Mouse (Mus musculus) midbrain, embryonic 12.5 days (tissue): Measurements from ENCODE around the gene C2cd5. TPM values are rescaled to one million over a fixed set of nuclear protein-coding genes. Genes with fewer than 3 reads are reported as not detected.
A peak's percentile ranks its signal among the peaks of the same experiment; 100 is the strongest.

Source experiments
- ATAC-seq: fragments of 200-750 bp; cut with Nextera tagmentation; 2 replicates; pipeline ENCODE4 v1.8.0; 2017; ENCODE audit warnings: low read depth, moderate TSS enrichment, moderate library complexity; ENCODE audit not compliant: low FRiP score
- H3K27ac ChIP-seq: fragments of 300-500 bp; sonication (generic); replicated peaks from 2 replicates; pipeline ENCODE4 v1.5.1; 2016; ENCODE audit warnings: mild to moderate bottlenecking
- H3K27me3 ChIP-seq: fragments of 300-500 bp; sonication (generic); 2 replicates; pipeline ENCODE4 v1.6.1; 2016; ENCODE audit warnings: mild to moderate bottlenecking
- H3K36me3 ChIP-seq: fragments of 300-500 bp; sonication (generic); 2 replicates; pipeline ENCODE4 v1.6.1; 2016
- H3K4me1 ChIP-seq: fragments of 300-500 bp; sonication (generic); 2 replicates; pipeline ENCODE4 v1.6.1; 2016
- H3K4me2 ChIP-seq: fragments of 300-500 bp; sonication (generic); replicated peaks from 2 replicates; pipeline ENCODE4 v1.6.1; 2016; ENCODE audit warnings: mild to moderate bottlenecking, moderate library complexity
- H3K4me3 ChIP-seq: fragments of 300-500 bp; sonication (generic); 2 replicates; pipeline ENCODE4 v1.5.1; 2016; ENCODE audit warnings: mild to moderate bottlenecking
- H3K9ac ChIP-seq: fragments of 300-500 bp; sonication (generic); replicated peaks from 2 replicates; pipeline ENCODE4 v1.6.1; 2016; ENCODE audit warnings: mild to moderate bottlenecking, moderate library complexity
- H3K9me3 ChIP-seq: fragments of 300-500 bp; sonication (generic); 2 replicates; pipeline ENCODE4 v1.6.1; 2016; ENCODE audit warnings: mild to moderate bottlenecking
- WGBS: fragments of 180-500 bp; shearing (Covaris S2); methylation state at CpG from one replicate; pipeline ENCODE4 v1.1.7; 2016; 5-methylcytosine and 5-hydroxymethylcytosine counted together
- polyA plus RNA-seq: library from polyadenylated mRNA; unstranded; fragments of >200 nt; fragmentation: Nextera tagmentation; extraction: Ambion mirVana; gene quantifications from 2 replicates; pipeline ENCODE4 v1.2.1, GENCODE M21; 2016

C2cd5 gene
- polyA plus RNA-seq, 1 experiment from 2014 or later: 46.7 TPM

DNA sequence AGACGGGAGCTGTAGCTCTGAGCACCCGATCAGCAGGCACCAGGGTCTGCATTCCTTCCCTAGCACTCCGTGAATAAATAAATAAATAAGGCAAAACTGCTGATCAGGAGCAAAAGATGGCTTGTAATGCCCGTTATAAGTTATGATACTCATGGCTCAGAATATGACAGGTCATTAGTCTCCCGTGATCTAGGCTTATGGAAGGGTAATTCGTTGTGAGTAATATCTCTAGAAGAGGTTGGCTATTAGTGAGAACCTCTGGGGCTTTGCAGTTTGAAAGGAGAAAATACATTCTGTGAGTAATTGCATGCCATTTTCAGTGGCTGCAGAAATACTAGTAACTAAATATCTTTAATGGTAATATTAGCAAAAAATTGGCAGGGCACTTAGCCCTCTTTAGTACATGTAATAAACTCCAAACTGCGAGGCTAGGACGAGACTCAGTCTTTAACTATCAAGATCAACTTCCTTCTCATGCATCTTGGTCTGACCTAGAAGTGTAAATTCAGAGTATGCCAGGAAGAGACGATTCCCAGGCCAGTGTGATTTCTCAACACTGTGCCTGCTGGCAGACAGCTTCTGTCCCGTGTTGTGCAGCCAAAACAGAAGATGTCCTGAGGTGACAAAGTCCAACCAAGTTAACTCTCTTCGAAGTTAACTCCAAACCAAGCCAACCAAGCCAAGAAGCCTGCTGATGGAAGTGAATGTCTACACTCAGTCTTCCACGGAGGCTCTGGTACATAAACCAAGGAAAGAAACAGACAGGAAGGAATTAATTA is 101.5 kb downstream of the C2cd5 start:
- WGBS: 80% methylated on average over 12 of the region's 12 CpGs
- H3K9ac ChIP-seq: no peak overlapping the region
- H3K27ac ChIP-seq: no peak overlapping the region
- H3K4me1 ChIP-seq: peaks cover 9% of the 10 kb centered on the region
- no peak overlapping the region for H3K4me2 ChIP-seq
- no peaks in the 10 kb centered on the region for H3K27me3 ChIP-seq
- no peak for ATAC-seq
- no peaks in the 10 kb centered on the region for H3K36me3 ChIP-seq
- H3K9me3 ChIP-seq: no peaks in the 10 kb centered on the region
- no peak overlapping the region for H3K4me3 ChIP-seq

GRCm38 (mm10) chr6:142996887-142997286 is 103.1 kb downstream of the C2cd5 start:
- Histone ChIP-seq H3K4me1 (peaks cover 13% of the 10 kb centered on the region), H3K4me3 (no peak overlapping the region), H3K4me2 (no peak overlapping the region), H3K36me3 (no peaks in the 10 kb centered on the region), H3K9ac (no peak overlapping the region), H3K9me3 (no peaks in the 10 kb centered on the region), H3K27me3 (no peaks in the 10 kb centered on the region), H3K27ac (no peak overlapping the region)
- ATAC-seq: no peak
- 75% methylated on average over 3 of the region's 3 CpGs for WGBS

DNA sequence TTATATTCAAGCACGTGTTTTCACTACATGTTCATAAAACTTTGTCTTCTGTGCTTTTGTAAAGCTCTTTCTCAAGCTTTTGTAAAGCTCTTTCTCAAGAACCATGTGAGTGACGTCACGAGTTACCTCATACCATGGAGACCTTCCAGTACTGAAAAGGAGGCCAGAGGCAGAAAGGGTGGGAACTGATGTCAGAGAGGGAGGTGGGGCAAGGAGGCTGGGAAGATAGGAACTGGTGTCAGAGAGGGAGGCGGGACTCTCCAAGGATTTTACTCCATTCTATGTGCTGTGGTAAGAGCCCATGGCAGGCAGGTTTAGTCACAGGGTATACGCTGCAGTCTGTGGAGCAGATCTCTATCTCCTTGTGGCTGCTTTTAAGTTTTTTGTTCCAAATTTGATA is 104.4 kb downstream of the C2cd5 start:
- H3K36me3 ChIP-seq: no peaks in the 10 kb centered on the region
- H3K4me3 ChIP-seq: no peak overlapping the region
- H3K9ac ChIP-seq: no peak overlapping the region
- ATAC-seq: no peak
- no peaks in the 10 kb centered on the region for H3K9me3 ChIP-seq
- H3K4me1 ChIP-seq: peaks cover 13% of the 10 kb centered on the region
- no peak overlapping the region for H3K27ac ChIP-seq
- WGBS: 70% methylated on average over 5 of the region's 5 CpGs
- no peaks in the 10 kb centered on the region for H3K27me3 ChIP-seq
- no peak overlapping the region for H3K4me2 ChIP-seq

- no peak overlapping the region for H3K4me3 ChIP-seq
- H3K27ac ChIP-seq: no peak overlapping the region
- no peaks in the 10 kb centered on the region for H3K36me3 ChIP-seq
- no peaks in the 10 kb centered on the region for H3K9me3 ChIP-seq
- H3K27me3 ChIP-seq: no peaks in the 10 kb centered on the region
- no peak for ATAC-seq
- H3K4me1 ChIP-seq: peaks cover 13% of the 10 kb centered on the region
- no peak overlapping the region for H3K4me2 ChIP-seq
- no peak overlapping the region for H3K9ac ChIP-seq
- 65% methylated on average over 7 of the region's 7 CpGs for WGBS
These were observed 105.1 kb downstream of the C2cd5 start for GRCm38 (mm10) chr6:142994821-142995220.

- Histone ChIP-seq H3K36me3 (no peaks in the 10 kb centered on the region), H3K4me2 (no peak overlapping the region), H3K27me3 (no peaks in the 10 kb centered on the region), H3K4me3 (no peak overlapping the region), H3K9me3 (no peaks in the 10 kb centered on the region), H3K4me1 (peaks cover 13% of the 10 kb centered on the region), H3K27ac (no peak overlapping the region; the same call in 1 of the 2 replicates), H3K9ac (no peak overlapping the region)
- 36% methylated on average over 14 of the region's 14 CpGs for WGBS
- ATAC-seq: no peak
These were observed 105.9 kb downstream of the C2cd5 start for GRCm38 (mm10) chr6:142993705-142994698.

- Histone ChIP-seq H3K36me3 (no peaks in the 10 kb centered on the region), H3K27me3 (no peaks in the 10 kb centered on the region), H3K27ac (no peak overlapping the region), H3K4me3 (no peak overlapping the region), H3K9ac (no peak overlapping the region), H3K4me2 (no peak overlapping the region), H3K9me3 (no peaks in the 10 kb centered on the region), H3K4me1 (peaks cover 13% of the 10 kb centered on the region)
- WGBS: 90% methylated on average over 2 of the region's 2 CpGs
- ATAC-seq: no peak
These were observed 107.0 kb downstream of the C2cd5 start for GRCm38 (mm10) chr6:142992971-142993370.

DNA sequence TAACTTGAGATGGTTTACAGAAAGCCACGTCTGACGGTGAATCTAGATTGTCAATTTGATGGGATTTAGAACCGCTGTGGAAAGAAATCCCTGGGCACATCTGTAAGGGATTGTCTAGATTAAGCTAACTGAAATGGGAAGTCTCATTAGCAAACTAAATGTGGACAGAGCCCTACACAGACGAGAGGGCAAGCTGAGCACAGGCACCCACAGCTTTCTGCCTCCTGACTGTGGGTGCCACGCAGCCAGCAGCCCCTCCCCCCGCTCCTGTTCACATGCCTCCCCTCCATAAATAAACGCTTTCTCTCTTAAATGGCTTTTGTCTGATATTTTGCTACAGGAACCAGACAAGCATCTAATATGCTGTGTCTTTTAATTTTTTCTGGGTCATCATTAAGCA is 107.8 kb downstream of the C2cd5 start:
- Histone ChIP-seq H3K9ac (no peak overlapping the region), H3K27ac (peak overlapping the region; percentile 56), H3K4me1 (peaks cover 13% of the 10 kb centered on the region), H3K4me3 (no peak overlapping the region), H3K27me3 (no peaks in the 10 kb centered on the region), H3K4me2 (0 out of 2 replicates have a peak overlapping the region, but pooled peaks have one; percentile 7), H3K9me3 (no peaks in the 10 kb centered on the region), H3K36me3 (no peaks in the 10 kb centered on the region)
- 43% methylated on average over 7 of the region's 7 CpGs for WGBS
- 0 out of 2 replicates have a peak, but pooled peaks have one; percentile 36 for ATAC-seq

DNA sequence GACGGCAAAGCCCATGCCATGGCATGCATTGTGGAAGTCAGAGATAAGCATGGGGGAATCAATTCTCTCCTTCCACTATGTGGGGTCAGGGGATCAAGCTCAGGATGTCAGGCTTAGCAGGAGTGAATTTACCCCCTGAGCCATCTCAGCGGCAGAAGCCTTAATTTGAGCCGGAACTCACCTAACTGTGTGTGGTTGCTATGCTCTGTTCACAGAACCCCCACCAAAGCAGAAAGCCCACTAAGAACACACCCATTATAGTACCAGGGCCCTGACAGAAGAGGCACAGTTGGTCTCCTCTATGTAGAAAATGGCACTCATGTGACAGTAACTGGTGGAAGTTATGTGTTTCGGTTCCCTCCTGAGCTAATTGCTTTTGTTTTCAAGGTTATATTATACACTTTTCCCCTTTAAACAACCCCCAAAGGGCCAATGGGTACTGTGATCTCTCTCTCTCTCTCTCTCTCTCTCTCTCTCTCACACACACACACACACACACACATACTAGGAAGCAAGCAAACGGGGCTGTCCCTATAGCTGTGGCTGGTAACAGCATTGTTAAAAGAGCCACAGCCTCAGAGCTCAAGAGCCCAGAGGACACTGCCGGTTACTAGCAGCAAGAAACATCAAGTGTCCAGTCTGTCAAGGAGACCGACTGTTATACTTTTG is 108.4 kb downstream of the C2cd5 start:
- H3K9me3 ChIP-seq: no peaks in the 10 kb centered on the region
- peak; percentile 52; the same call in 1 of the 2 replicates for ATAC-seq
- 0 out of 2 replicates have a peak overlapping the region, but pooled peaks have one; percentile 7 for H3K4me2 ChIP-seq
- H3K4me3 ChIP-seq: no peak overlapping the region
- no peaks in the 10 kb centered on the region for H3K36me3 ChIP-seq
- WGBS: 42% methylated on average over 7 of the region's 7 CpGs
- peak overlapping the region; percentile 56 for H3K27ac ChIP-seq
- H3K9ac ChIP-seq: no peak overlapping the region
- no peaks in the 10 kb centered on the region for H3K27me3 ChIP-seq
- H3K4me1 ChIP-seq: peaks cover 13% of the 10 kb centered on the region

DNA sequence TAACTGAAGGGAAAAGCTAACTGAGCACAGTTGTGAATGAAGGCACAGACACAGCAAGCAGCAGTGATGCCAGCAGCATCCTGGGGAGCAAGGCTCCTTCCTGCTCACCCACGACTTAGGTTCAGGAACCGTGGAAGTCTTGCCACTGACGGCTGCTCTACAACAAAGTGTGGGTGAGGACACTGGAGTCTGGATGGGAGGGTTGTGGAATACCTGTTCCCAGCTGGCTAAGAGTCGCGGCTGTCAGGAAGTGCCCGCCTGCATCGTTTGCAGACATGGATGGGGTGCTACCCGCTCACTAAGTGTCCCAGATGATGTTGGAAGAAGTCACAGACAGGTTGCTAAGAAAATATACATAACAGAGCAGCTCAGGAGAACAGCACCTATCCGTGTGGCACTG is 109.4 kb downstream of the C2cd5 start:
- Histone ChIP-seq H3K9ac (no peak overlapping the region), H3K4me3 (no peak overlapping the region), H3K36me3 (no peaks in the 10 kb centered on the region), H3K4me1 (peaks cover 13% of the 10 kb centered on the region), H3K9me3 (no peaks in the 10 kb centered on the region), H3K27ac (no peak overlapping the region), H3K27me3 (no peaks in the 10 kb centered on the region), H3K4me2 (no peak overlapping the region)
- WGBS: 84% methylated on average over 9 of the region's 9 CpGs
- ATAC-seq: no peak

- no peaks in the 10 kb centered on the region for H3K9me3 ChIP-seq
- no peak overlapping the region for H3K27ac ChIP-seq
- no peak overlapping the region for H3K4me3 ChIP-seq
- WGBS: 92% methylated on average over 13 of the region's 13 CpGs
- H3K27me3 ChIP-seq: no peaks in the 10 kb centered on the region
- peaks cover 13% of the 10 kb centered on the region for H3K4me1 ChIP-seq
- no peak overlapping the region for H3K4me2 ChIP-seq
- H3K36me3 ChIP-seq: no peaks in the 10 kb centered on the region
- H3K9ac ChIP-seq: no peak overlapping the region
- ATAC-seq: no peak
These were observed 110.4 kb downstream of the C2cd5 start for GRCm38 (mm10) chr6:142989495-142989894.

- Histone ChIP-seq H3K9ac (no peak overlapping the region), H3K27me3 (no peaks in the 10 kb centered on the region), H3K36me3 (no peaks in the 10 kb centered on the region), H3K9me3 (no peaks in the 10 kb centered on the region), H3K4me1 (peaks cover 7% of the 10 kb centered on the region), H3K4me3 (no peak overlapping the region), H3K27ac (no peak overlapping the region), H3K4me2 (no peak overlapping the region)
- WGBS: 31% methylated on average over 10 of the region's 10 CpGs
- no peak for ATAC-seq
These were observed 111.2 kb downstream of the C2cd5 start for GRCm38 (mm10) chr6:142988753-142989152.
